Mouse (Mus musculus) inflammation-experienced regulatory T-cells, adult 6 months (primary cell): ENCODE measurements around the gene Crtc2. TPM values are rescaled to one million over a fixed set of nuclear protein-coding genes. Genes with fewer than 3 reads are reported as not detected.
A peak's percentile ranks its signal among the peaks of the same experiment; 100 is the strongest.

Experiments
- ATAC-seq: one replicate; pipeline ENCODE4 v1.8.0; 2017
- polyA plus RNA-seq, 3 experiments: library from polyadenylated mRNA; unstranded; fragments of 100-300 nt; shearing (Covaris generic); gene quantifications; one replicate each; pipeline ENCODE4 v1.2.1; 2017

Crtc2 gene
- 10 to 100 TPM; 35.6 to 48.0 (median 37.0) TPM for polyA plus RNA-seq

- ATAC-seq = peak; percentile 99
These were observed at the start of gene Crtc2 for GRCm38 (mm10) chr3:90253653-90254418. Gene Crtc2 (plus strand): TSS chr3:90254163.

GRCm38 (mm10) chr3:90204582-90204981 is 49.4 kb upstream of the Crtc2 start:
- ATAC-seq = no peak

DNA sequence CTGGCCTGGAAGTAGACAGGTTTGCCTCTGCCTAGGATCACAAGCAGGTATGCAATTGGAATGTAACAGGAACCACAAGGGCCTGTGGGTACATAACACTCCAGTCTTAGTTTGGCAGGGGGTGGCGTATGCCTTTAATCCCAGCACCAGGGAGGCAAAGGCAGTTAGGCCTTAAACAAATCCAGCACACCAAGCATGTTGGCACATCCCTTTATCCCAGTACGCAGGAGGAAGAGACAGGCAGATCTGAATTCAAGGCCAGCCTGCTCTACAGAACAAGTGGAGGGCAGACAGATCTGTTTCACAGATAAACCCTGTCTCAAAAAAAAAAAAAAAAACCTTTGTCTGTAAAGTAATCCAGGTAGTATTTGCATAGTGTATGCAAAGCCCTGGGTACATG is 45.3 kb upstream of the Crtc2 start:
- no peak for ATAC-seq

DNA sequence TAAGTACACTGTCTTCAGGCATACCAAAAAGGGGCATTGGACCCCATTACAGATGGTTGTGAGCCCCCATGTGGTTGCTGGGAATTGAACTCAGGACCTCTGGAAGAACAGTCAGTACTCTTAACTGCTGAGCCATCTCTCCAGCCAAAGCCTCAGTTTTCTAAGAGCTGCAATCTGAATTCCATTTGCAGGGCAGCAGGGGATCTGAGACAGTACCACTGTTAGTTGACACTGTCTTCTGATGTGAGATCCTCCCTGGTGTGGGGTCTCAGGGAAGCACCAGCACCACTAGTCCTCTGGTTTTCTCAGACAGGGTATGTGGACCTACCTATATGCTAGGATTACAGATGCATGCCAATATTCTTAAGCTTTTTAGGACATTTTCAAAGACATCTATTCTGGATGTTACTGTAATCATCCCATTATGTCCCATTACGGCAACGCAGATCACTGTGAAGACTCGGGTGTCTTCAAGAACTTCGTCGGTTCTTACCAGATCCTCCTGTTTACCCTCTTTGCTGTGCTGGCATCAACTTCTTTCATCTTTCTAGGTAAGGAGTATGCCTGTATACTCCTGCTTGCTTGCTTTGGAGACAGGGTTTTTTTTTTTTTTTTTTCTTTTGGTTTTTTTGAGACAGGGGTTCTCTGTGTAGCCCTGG is 43.9 kb upstream of the Crtc2 start:
- no peak for ATAC-seq

DNA sequence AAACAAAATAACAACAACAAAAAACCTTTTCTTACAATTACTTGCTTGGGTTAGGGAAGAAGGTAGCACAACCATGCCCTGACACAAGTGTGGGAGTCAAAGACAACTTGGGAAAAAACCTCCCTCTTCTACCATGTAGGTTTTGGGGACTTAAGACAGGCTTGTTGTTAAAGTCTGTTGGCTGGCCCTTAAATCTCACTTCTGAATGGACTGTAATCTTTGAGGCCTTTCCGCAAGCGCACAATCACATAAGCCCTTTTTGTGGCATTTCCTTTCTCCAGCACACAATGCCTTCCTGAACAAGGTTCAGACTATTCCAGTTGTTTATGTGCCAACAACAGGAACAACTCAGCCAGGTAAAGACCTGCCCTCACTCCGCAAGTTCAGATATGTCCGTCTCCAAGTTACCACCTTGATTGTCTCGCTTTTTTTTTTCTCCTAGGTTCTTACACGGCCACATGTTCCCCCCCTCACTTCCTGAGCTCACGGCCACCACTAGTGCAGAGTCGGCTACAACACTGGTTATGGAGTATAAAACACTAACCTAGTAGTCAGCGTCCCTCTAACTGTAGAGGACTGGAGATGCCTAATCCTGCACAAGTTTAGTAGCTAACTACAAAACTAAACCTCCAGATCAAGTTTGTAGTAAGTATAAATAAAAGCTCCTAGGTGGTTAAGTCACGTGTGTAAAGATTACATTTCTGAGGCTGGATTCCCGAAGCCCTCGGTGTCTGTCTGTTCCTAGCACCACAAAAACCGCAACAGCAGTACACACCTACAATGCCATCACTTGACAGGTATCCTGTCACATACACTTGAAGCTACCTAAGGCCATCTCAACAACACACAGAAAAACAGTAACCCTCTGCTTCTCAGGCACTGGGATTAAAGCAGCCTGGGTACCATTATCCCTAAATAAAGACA is 42.2 kb upstream of the Crtc2 start:
- no peak for ATAC-seq

DNA sequence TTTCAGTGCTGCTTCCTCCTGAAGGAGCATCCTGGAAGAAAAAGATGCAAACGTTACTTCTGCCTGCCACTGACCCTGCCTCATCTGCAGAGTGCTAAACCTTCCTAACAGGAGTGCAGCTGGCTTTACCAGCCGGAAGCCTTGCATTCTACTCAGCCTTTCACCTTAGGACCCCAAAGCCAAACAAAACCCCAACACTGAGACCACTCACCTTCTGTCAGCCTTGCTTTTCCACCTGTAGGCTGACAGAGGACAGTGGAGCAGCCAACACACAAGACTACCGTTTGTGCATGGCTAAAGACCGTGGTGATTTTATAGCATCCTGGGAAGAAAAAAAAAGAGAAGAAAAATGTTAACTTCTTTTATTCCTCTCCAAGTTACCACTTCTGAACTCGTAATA is 41.2 kb upstream of the Crtc2 start:
- ATAC-seq = no peak

- peak; percentile 96 for ATAC-seq
These were observed 40.5 kb upstream of the Crtc2 start, which contains the start of the genes Rps27 and Rab13 for GRCm38 (mm10) chr3:90213377-90213866. Gene Rps27 (minus strand): TSS chr3:90213651. Gene Rab13 (plus strand): TSS chr3:90213695.

GRCm38 (mm10) chr3:90213956-90214684 is 39.8 kb upstream of the Crtc2 start:
- ATAC-seq = no peak

- ATAC-seq = no peak
These were observed 38.1 kb upstream of the Crtc2 start for GRCm38 (mm10) chr3:90215825-90216380.

DNA sequence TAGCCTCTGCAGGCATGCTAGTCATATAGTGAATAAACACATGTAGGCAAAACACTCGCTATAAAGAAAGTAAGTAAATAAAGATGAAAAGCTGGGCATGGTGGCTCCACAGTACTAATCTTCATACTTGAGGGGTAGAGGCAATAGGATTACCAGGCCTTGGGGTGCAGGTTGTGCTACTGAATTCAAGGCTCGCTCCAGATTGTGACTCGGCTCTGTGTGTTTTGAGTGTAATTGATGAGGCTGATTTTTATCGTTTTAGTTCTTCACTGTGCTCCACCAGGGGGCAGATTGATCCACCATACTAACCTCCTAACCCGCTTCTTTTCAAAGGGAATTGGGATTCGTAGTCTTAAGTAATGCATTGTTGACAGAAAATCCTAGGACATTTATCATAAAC is 33.9 kb upstream of the Crtc2 start:
- peak; percentile 77 for ATAC-seq

DNA sequence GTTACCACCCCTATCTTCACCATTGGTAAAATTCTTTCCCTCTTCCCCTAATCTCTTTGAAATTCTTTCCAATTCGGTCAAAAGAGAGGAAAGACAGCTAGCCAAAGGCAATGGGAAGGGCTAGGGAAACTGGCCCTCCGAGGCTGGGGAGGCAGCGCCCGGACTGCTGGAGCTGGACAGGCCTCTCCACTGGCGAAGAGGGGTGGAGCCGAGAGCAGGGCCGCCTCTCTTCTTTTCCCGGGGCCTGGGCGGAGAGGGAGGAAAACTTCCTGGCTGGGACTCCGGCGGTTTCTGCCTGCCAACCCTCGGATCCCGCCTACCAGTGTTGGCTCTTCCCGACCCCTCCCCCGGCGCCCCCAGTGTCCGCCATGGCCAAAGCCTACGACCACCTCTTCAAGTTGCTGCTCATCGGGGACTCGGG is 33.4 kb upstream of the Crtc2 start:
- ATAC-seq = no peak

DNA sequence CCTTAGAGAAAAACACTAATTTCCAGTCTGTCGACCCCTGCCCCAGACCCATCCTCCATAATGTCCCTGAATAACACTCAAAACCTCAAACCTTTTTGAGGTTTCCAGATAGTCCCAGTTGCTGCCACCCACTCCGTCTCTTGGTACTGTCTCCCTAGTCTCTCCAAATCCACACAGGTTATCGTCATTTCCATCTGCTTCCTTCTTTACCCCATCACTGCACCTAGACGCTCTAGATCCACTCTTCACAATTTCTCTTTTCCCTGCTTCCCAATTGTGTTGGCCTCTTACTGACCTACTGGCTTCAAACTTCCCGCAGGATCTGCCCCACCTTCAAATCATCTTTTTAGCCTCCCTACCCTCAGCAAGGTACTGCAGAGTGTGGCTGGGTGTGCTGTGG is 32.8 kb upstream of the Crtc2 start:
- ATAC-seq = no peak

DNA sequence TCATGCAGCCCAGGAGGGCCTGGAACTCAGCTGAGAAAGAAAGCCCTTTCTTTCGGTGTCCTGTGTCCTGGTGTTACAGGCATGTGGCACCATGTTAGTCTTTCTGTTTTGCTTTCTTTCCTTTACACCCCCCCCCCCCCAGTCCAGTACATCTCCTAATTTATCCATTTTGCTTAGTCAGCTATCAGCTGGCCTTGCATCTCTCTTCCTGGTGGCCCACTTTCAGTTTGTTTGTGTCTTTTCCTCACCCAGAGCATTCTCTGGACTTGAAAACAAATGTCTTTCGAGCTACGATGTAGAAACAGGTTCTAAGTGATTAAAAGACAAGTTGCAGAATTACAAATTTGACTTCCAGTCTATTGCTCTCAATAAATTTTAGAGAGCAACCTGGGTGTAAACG is 31.5 kb upstream of the Crtc2 start:
- no peak for ATAC-seq

DNA sequence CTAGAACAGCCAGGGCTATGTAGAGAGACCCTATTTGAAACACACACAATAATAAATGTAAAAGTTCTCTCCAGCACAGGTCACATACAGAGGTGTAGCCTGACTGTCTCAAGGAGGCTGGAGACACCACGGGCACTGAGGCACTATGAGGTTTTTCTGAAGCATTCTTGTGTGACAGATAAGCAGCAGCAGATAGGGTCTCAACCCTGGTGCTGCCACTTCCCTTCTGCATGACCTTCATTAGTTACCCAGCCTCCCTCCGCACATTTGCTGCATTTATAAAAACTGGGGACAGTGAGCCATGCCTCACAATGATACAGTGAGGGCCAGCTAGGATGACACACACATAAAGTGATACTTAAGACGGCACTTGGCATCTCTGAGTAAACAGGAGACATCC is 31.0 kb upstream of the Crtc2 start:
- ATAC-seq = no peak

DNA sequence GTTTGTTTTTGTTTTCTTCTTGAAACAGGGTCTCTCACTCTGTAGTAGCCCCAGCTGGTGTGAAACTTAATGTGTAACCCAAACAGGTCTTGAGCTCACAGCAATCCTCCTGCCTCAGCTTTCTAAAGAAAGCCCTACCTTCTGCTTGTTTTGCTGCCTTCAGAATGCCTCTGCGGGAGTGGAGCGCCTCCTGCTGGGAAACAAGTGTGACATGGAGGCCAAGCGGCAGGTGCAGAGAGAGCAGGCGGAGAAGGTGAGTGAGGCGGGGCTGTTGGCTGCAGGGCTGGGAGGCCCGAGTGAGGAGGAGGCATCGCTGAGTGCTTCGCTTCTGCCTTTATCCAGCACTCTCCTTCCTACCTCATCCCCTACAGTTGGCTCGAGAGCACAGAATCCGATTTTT is 29.6 kb upstream of the Crtc2 start:
- no peak for ATAC-seq

GRCm38 (mm10) chr3:90231075-90231474 is 22.9 kb upstream of the Crtc2 start:
- ATAC-seq = peak; percentile 23

GRCm38 (mm10) chr3:90231507-90232333 is 22.2 kb upstream of the Crtc2 start, which contains the start of gene Jtb:
Gene Jtb (plus strand): TSS chr3:90231597.
- ATAC-seq = peak; percentile 98

DNA sequence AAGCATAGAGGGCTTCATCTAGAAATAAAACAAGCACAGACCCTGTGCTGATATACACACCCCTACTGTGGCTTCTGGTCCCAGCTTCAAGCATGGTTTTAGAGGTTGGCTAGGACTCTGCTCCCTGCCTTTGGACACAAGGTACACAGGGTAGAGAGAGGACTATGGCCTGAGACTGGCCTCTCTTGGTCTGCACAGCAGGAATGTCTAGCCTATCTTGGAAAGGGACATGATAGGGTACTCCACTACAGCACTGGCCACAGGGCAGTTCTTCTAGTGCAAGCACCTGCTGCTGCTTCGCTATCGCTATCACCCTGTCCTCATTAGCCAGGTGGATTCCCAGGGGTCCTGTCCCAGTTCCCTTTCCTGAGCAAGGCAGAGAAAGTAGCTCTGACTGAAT is 12.7 kb upstream of the Crtc2 start:
- no peak for ATAC-seq

GRCm38 (mm10) chr3:90241669-90242358 is 12.1 kb upstream of the Crtc2 start:
- no peak for ATAC-seq
